Mouse (Mus musculus): Measurements from ENCODE around the gene Abca13.
"Not testable (repeated sequence)": the region's sequence is repeated elsewhere in the genome, so short reads cannot be mapped to it uniquely, and the experiment has no call there.

Gene Abca13

DNA sequence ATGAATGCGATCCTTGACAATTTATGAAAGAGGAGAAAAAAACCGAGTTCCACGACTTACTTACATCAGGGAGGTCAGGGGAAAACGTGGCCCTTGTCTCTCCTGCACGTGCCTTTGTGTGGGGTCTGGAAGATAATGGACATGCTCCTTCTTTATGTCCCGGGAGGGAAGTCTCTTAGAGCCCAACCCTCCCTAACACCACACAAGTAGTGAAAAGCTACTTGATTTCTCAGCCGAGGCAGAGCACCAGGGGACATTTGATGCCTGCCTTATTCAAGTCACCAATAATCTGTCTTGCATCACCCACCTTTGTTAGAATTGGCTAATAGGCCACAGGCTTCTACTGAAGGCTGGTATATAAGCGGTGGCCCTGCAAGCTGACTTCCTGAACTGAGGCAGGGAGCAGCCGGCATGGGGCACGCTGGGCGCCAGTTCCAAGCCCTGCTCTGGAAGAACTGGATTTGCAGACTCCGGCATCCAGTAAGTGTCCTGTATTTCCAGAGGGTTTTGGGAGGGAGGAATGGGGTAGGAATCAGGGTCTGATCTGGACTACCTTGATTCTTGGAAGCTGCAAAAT is at the start of gene Abca13:
TSS of gene Abca13 (plus strand) at position 388 of the 577 bp plus-strand sequence.
- no peak for DNase-seq (ENCODE audit: inconsistent ontology term)

DNA sequence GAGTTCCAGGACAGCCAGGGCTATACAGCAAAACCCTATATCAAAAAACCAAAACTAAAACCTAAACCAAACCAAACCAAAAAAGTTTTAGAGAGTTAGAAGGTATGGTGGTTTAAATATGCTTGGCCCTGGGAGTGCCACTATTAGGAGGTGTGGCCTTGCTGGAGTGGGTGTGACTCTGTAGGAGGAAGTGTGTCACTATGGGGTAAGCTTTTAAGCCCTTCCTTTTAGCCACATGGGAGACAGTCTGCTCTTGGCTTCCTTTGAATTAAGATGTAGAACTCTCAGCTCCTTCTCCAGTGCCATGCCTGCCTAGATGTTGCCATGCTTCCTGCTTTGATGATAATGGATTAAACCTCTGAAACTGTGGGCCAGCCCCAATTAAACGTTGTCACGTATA is 46.6 kb upstream of the Abca13 start:
- DNase-seq (ENCODE audit: inconsistent ontology term) = no peak

DNA sequence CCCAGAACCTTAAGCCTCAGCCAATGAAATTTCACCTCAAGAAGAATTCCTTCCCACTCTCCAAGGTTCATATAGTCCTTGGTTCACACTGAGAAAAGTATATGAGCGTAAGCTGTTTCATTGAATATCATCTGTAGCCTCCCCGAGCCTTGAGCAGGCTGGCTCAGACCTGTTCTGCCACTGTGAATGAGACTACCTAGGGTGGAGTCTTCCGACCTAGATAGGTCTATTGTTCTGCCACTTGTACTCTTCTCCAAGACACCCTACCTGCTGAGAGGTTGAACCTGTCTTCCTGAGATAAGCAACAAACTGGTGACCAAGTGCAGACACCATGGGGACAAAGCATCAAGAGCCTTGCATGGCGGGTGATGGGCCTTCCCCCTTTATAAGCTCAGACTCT is 45.6 kb upstream of the Abca13 start:
- DNase-seq (ENCODE audit: inconsistent ontology term) = no peak

DNA sequence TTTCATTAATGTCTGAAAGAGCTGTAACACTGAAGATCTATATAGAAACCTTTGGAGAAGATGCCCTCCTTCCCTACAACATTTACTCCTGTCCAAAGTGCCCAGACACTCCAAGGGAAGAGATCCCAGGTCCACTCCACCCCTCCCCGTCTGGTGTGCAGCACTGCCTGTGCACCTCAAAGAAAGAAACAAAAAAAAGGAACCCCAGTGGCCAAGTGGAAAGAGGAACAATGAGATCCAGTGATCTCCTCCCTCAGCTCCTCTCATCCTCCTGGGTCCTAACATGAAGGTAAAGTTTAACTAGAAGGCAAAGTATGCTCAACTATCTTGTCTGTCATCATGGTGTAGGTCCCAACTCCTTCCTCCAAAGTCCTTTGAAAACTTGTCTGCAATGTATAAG is 45.1 kb upstream of the Abca13 start:
- no peak for DNase-seq (ENCODE audit: inconsistent ontology term)

DNA sequence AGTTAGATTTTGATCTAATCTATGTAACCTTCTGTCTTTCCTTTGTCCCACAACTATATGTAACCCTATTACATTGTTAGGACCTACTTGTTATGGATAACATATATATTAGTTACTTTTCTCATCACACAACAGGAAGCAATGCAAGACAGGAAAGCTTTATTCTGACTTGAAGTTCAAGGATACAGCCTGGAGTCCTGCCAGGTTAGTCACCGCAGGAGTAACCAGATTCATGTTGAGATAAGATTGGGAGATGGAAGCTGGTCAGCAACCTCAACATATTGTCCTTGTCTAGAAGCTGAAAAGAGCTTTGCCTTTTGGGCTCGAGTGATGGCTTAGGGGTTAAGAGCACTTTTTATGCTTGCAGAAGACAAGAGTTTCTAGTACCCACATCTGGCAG is 43.5 kb upstream of the Abca13 start:
- no peak for DNase-seq (ENCODE audit: inconsistent ontology term)

DNA sequence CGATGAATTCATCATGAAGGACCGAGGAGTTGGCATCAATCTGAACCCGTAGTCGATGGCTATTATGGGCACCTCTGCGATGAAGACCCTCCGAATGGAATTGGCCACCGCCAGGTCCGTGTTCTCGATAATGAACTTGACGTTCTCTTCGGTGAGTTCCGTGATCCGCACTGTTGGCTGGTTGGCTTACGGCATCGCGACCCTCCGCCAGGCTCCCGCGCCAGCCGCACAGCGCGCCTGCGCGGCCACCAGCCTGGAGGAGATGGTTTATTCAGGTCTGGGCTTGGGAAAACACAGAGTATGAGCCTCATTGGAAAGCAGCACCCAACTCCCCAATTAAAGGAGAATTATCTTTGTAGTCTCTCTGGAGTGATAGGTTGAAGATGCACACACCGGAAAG is 41.3 kb upstream of the Abca13 start:
- not testable (repeated sequence) for DNase-seq (ENCODE audit: inconsistent ontology term)

DNA sequence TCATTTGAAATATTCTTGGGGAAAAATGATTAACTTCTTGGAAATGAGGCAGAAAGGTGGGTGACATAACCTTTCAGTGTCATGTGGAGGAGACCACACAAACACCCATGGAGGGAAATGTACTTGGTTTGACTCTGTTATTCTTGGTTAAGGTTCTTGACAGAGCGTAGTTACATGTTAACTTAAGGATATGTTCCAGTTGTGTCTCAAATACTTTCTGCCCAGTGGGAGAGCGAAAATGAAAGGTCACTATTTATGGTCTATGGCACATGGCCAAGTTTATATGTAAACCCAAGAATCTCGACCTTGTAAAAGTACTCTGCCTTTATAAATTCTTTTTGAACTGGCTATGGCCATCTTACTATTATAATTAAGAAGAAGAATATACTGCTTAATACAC is 31.8 kb upstream of the Abca13 start:
- DNase-seq (ENCODE audit: inconsistent ontology term) = no peak

DNA sequence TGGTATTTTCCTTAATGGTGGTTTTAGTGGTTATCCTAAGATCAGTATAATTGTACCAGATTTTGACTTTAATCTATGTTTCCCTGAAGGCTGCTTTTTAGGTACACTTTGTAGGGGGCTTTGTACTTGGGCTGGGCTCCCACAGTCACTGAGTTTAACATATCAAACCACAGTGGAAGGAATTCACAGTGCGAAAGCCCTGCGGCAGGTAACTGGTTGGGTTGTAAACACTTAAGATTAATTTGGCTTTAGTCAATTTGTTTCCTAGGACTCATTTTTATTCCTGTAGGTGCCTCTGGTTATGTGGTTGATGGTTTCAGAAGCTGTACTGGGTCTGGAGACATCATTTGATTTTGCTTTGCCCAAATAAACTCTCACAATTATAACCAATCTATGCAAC is 24.4 kb upstream of the Abca13 start:
- DNase-seq (ENCODE audit: inconsistent ontology term) = no peak

DNA sequence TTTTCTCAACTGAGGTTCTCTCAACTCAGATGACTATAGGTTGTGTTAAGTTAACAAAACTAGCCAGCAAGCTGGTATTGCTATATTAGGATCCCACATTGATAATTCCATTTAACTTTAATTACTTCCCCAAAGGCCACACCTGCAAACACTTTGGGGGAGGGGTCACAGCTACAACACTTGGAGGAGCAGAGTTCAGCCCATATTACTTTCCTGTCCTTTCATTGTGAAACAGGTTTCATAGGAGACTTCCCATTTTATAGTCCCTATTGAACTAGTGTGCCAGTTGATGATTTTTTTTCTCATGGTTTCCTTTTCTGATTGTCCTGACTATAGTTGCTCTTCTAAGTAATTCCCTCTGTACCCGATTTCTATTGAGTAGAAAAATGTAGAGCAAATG is 10.3 kb upstream of the Abca13 start:
- no peak for DNase-seq (ENCODE audit: inconsistent ontology term)

DNA sequence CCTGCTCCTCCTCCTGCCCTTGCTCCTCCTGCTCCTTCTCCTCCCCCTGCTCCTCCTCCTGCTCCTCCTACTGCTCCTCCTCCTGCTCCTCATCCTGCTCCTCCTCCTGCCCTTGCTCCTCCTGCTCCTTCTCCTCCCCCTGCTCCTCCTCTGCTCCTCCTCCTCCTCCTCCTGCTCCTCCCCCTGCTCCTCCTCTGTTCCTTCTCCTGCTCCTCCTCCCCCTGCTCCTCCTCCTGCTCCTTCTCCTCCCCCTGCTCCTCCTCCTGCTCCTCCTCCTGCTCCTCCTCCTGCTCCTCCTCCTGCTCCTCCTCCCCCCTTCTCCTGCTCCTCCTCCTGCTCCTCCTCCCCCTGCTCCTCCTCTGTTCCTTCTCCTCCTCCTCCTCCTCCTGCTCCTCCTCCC is 2.3 kb upstream of the Abca13 start:
- DNase-seq (ENCODE audit: inconsistent ontology term) = not testable (repeated sequence)

DNA sequence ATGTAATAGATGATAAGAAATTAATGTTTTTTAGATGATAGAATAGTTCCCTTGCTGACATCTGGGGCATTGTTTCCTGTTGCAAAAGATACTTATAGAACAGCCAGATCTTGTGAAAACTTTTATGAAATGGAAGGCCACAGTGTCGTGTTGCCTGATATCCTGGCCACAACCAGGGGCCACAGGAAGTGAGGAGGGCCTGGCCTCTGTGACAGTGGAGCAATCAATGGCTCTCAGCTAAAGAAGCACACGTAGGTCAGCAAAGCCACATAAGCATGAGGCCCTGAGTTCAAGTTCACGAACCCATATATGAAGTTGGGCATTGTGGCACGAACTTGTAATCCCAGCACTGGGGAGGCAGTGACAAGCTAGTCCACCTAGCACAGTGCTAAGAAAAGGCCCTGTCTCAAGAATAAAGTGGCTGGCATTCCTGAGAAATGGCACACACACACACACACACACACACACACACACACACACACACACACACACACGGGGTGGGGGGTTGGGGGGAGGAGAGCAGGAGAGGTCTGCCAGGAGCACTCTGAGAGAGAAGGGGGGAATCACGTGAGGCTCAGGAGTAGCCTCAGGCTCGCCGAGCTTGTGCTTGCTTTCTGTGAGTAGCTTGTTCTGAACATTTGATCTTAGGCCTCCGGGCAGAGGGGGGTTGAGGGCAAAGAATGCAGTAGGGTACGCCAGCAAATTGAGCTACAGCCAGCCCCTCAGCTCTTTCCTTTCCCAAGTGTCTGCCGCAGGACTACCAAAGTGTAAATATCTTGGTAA is 779 bp upstream of the Abca13 start:
- no peak for DNase-seq (ENCODE audit: inconsistent ontology term)

DNA sequence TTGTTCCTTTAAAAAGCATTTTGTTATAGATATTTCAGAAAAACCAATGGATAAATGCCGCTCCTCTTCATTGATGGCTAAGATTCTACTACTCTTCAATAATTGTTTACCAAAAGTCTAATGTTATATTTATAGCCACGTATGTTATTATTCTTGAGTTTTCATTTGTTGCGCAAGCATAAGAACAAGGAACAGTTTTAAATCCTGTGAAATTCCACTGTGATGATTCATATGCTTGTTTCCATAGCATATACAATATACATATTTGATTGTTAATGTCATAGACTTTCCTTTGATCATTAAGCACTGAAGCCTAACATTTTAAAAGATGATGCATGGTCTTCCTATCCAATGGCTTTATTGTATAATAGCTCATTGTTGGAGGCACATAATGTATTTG is 3.1 kb downstream of the Abca13 start:
- DNase-seq (ENCODE audit: inconsistent ontology term) = no peak

DNA sequence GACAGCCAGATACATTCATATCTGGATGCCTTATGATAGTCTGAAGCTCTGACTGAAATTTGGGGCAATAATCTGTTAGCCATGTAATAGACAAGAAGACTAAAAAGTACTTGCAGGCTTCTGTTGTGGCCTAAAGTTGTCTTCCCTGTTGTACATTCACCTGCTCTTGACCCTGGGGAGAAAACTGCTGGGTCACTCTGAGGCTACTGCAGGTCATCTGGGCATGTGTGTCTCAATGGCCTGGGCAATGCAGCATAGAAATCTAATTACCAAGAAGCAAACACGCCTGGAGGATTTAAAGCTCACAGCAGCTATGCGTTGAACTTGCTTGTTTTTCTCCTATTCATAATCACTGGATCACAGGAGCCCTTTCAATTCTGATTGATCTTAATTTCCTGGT is 8.1 kb downstream of the Abca13 start:
- no peak for DNase-seq (ENCODE audit: inconsistent ontology term)

DNA sequence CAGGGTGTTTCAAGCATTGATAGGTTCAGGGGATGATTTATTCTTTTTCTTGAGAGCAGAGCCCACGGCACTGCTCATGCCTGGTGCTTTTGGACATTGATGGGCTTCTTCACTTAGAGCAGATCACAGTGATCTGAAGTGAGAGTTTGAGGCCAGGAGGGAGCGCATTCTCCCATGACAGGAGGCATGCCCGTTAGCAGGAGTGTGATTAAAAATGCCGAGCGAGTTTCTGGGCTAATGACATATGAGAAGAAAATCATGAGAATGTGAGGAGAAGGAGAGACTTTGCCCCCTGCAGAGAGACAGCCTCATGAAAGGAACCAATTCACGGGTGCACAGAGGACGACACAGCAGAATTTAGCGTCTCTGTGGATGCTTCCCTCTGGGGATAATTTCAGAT is 19.0 kb downstream of the Abca13 start:
- peak; percentile 30 for DNase-seq (ENCODE audit: inconsistent ontology term)

DNA sequence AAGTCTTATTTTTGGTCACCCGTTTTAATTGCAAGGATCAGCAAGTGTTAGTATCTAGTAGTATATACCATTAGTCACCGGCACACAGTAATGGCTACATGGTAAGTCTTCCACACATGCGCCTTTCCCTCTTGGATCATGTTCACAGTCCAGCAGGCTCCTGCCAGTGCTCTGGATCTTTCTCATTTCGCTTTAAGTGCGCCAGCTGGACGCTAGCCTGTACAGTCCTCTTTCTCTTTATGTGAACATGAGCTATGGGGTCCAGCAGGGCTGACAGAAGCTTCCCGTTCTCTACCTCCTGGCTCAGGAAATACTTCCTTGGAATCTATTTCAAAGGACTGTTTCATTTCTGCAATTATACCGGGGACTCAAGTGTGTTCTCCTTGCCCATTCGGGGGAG is 21.8 kb downstream of the Abca13 start:
- no peak for DNase-seq (ENCODE audit: inconsistent ontology term)

DNA sequence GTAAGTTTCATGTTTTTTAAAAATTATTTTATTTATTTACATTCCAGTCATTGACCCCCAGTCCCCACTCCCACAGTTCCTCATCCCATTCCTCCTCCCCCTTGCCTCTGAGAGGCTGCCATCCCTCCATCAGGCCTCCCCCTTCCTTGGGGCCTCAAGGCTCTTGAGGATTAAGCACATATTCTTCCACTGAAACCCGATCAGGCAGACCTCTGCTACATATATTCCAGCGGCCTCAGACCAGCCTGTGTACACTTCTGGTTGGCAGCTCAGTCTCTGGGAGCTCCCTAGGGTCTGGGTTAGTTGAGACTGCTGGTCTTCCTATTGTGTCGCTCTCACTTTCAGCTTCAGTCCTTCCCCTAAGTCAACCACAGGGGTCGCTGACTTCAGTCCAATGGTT is 24.5 kb downstream of the Abca13 start:
- DNase-seq (ENCODE audit: inconsistent ontology term) = no peak

DNA sequence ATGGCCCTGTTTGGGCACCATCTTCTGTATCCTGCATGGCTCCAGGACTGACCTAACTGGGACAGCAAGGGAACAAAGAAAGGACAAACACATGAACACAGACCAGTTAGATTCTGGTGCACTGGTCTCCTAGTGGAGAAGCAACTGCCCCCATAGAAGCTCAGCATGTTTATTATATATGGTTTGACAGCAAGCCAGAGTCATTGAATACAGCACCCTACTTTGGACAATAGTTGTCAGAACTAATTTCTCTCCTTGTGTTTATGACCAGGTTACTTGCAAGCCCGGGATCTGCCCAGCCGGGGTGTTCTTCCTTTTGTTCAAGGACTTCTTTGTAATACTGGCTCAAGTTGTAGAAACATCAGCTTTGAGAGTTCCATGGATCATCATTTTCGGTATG is 28.8 kb downstream of the Abca13 start:
- peak; percentile 22 for DNase-seq (ENCODE audit: inconsistent ontology term)

DNA sequence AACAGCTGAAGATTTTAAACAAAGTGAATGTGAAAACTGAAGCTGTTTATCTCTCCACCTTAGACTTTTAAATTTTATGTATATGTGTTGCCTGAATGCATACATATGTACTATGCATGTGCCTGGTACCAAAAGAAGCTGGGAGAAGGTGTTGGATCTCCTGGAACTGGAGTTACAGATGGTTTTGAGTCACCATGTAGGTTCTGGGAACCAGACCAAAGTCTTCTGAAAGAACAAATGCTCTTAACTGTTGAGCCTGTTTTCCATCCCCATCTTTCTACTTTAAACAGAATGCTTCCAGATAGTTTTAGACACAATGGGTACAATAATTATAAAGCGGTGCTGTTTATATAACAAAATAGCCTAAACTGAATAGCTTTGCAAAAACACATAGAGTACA is 29.9 kb downstream of the Abca13 start:
- DNase-seq (ENCODE audit: inconsistent ontology term) = no peak

DNA sequence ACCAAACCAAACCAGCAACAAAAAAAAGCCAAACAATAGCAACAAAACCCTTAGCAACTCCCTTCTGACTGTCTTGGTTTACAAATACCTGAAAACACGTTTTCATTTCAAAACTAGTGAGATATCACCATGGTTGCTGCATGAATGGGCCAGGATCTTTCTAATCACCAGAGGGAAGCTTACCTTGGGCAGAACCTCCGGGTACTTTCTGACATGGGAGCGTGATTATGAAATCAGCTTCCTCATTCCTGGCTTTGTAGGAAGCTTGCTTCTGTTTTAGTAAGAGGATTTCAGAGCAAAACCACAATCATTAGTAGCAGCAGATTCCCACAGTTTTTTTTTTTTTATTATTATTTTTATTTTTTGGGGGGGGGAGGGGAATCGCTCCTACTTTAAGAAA is 34.7 kb downstream of the Abca13 start:
- DNase-seq (ENCODE audit: inconsistent ontology term) = no peak

DNA sequence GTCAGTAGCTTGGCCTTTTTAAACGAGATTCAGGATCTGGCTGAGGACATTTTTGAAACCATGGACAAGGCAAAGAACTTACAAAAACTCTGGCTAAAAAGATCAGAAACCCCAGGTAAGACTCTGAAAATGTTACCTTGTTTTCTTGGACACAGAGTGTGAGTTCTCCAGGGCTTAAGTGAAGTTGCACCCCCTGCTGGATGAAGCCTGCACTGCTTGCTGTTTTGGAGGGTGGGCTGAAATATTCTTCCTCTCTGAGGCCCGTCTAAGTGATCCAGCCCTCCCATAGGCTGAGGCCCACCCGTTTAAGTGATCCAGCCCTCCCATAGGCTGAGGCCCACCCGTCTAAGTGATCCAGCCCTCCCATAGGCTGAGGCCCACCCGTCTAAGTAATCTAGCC is 57.9 kb downstream of the Abca13 start:
- not testable (repeated sequence) for DNase-seq (ENCODE audit: inconsistent ontology term)

DNA sequence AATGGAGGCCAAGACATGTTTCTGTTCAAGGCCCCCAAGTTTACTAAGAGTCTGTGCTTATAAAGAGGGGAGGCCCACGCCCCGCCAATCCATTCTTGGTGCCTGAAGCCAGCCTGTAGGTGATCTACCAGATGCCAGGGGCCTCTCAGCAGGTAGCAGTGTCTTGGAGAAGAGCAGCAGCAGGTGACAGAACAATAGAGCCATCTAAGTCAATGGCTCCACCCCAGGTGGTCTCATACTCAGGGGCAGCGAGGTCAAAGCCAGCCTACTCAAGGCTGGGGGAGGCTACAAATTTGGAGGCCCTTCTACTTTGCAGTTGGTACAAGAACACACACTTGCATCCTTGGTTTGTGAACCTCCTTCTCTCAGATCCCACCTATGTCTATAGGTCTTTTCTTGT is 71.3 kb downstream of the Abca13 start:
- DNase-seq (ENCODE audit: inconsistent ontology term) = not testable (repeated sequence)

DNA sequence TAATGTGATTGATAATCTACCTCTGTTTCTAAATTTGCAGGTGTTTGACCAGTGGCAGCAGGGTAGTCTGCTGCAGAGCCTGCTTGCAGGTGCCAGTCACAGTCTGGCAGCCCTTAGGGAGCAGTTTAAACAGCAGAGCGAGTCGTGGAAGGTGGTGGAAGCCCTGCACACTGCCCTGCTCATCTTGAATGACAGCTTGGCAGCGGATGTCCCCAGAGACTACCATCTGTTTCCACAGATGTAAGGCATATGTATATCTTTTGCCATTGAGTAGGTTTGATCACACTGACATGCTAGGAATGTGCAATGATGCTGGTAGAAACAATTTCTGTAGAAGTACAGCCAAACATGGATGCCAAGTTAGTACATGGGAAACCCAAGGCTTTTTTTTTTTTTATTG is 77.3 kb downstream of the Abca13 start:
- DNase-seq (ENCODE audit: inconsistent ontology term) = no peak

DNA sequence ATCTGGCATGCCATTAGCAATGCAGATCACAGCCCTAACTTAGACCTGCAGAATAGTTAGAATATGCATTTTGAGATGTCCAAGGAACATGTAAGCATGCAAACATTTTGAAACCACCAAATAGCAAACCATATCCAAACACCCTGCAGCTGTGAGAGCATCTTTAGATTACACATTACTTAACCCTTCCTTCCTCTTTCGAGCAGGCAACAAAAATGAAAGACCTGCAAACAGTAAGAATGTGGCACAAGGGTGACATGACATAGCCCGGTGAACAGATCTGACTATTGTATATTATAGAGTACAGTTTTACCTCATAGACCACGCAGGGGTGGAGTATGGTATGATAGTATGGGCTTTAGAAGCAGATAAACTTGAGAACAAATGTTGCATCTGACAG is 93.5 kb downstream of the Abca13 start:
- no peak for DNase-seq (ENCODE audit: inconsistent ontology term)

DNA sequence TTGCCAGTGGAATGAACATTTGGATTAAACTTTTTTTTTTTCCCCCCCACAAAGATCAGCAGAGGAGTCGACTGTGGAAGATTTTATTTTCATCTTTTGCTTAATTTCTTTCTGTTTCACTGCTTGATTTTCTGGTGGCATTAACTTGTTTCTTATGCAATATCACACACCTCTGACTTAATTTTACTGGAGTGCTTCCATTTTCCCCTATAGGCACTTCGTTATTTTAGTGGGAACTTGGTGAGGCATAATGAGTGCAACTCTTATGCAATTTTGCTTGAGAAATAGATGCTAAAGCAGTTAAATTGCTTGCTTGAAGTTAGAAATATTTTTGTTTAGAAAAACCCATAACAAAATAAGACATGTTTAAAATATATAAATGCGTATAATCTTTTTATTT is 94.0 kb downstream of the Abca13 start:
- DNase-seq (ENCODE audit: inconsistent ontology term) = no peak
